Mouse (Mus musculus): ENCODE results near the gene Pla2g4a. TPM values are rescaled to one million over a fixed set of nuclear protein-coding genes. Genes with fewer than 3 reads are reported as not detected.
"Not testable (repeated sequence)": the region's sequence is repeated elsewhere in the genome, so short reads cannot be mapped to it uniquely, and the experiment has no call there.

Gene Pla2g4a
- total RNA-seq, 2 experiments from 2014 or later: 5.1 to 6.0 TPM

GRCm38 (mm10) chr1:149937825-149938224 lies 23.3 kb downstream of the Pla2g4a start:
- DNase-seq: no peak

- DNase-seq: no peak
Observed at GRCm38 (mm10) chr1:149929140-149929539, 31.9 kb downstream of the Pla2g4a start.

GRCm38 (mm10) chr1:149923737-149924136 lies 37.4 kb downstream of the Pla2g4a start:
- not testable (repeated sequence) for DNase-seq

- DNase-seq: no peak
Observed at GRCm38 (mm10) chr1:149922219-149922618, 38.9 kb downstream of the Pla2g4a start.

GRCm38 (mm10) chr1:149921325-149921724 lies 39.8 kb downstream of the Pla2g4a start:
- no peak for DNase-seq

- no peak for DNase-seq
Observed at GRCm38 (mm10) chr1:149919301-149919700, 41.8 kb downstream of the Pla2g4a start.

GRCm38 (mm10) chr1:149912984-149913383 lies 48.1 kb downstream of the Pla2g4a start:
- no peak for DNase-seq

- no peak for DNase-seq
Observed at GRCm38 (mm10) chr1:149911050-149911449, 50.0 kb downstream of the Pla2g4a start.

- DNase-seq: peak; percentile 9
Observed at GRCm38 (mm10) chr1:149898001-149898625, 63.0 kb downstream of the Pla2g4a start.

- DNase-seq: no peak
Observed at GRCm38 (mm10) chr1:149896590-149896989, 64.5 kb downstream of the Pla2g4a start.

GRCm38 (mm10) chr1:149894940-149895339 lies 66.2 kb downstream of the Pla2g4a start:
- no peak for DNase-seq

- DNase-seq: no peak
Observed at GRCm38 (mm10) chr1:149893903-149894302, 67.2 kb downstream of the Pla2g4a start.

GRCm38 (mm10) chr1:149891057-149891456 lies 70.0 kb downstream of the Pla2g4a start:
- no peak for DNase-seq

GRCm38 (mm10) chr1:149882419-149883025 lies 78.6 kb downstream of the Pla2g4a start:
- no peak for DNase-seq

- no peak for DNase-seq
Observed at GRCm38 (mm10) chr1:149878175-149878574, 82.9 kb downstream of the Pla2g4a start.

- no peak for DNase-seq
Observed at GRCm38 (mm10) chr1:149876502-149876901, 84.6 kb downstream of the Pla2g4a start.

- no peak for DNase-seq
Observed at GRCm38 (mm10) chr1:149871625-149872024, 89.5 kb downstream of the Pla2g4a start.

- no peak for DNase-seq
Observed at GRCm38 (mm10) chr1:149867323-149867722, 93.8 kb downstream of the Pla2g4a start.

GRCm38 (mm10) chr1:149866202-149866601 lies 94.9 kb downstream of the Pla2g4a start:
- no peak for DNase-seq

GRCm38 (mm10) chr1:149862801-149863200 lies 98.3 kb downstream of the Pla2g4a start:
- peak; percentile 17 for DNase-seq

GRCm38 (mm10) chr1:149862181-149862580 lies 98.9 kb downstream of the Pla2g4a start:
- no peak for DNase-seq

GRCm38 (mm10) chr1:149861543-149861942 lies 99.5 kb downstream of the Pla2g4a start:
- DNase-seq: no peak

- no peak for DNase-seq
Observed at GRCm38 (mm10) chr1:149858734-149859133, 102.4 kb downstream of the Pla2g4a start.

GRCm38 (mm10) chr1:149856720-149857119 lies 104.4 kb downstream of the Pla2g4a start:
- DNase-seq: peak; percentile 69

Measured in gastrocnemius, postnatal 10 days (tissue).